Mouse (Mus musculus) left cerebral cortex, adult 6 months (tissue): ENCODE data around the gene Tob1. TPM values are rescaled to one million over a fixed set of nuclear protein-coding genes. Genes with fewer than 3 reads are reported as not detected.

Source experiments
- long read RNA-seq, 2 experiments: library from polyadenylated mRNA; unstranded; transcript quantifications; one replicate each; pipeline ENCODE4 v2.0.0; 2019 to 2020
- polyA plus RNA-seq: library from polyadenylated mRNA; unstranded; fragments of <200 nt; fragmentation: Nextera tagmentation; gene quantifications from 2 replicates; pipeline ENCODE4 v1.2.3, GENCODE M21; 2021

Tob1 gene
- polyA plus RNA-seq = 12.5 and 27.8 TPM in 2 replicates
- long read RNA-seq, experiment 1, transcript Tob1-201 (2 exons, 2,288 nt) = major isoform, 175 of 190 reads
- long read RNA-seq, experiment 1, partial matches to known transcripts = 13 of 190 reads
- long read RNA-seq, experiment 1, other reads (novel, unspliced or antisense) = 2 of 190 reads
- long read RNA-seq, experiment 2, transcript Tob1-201 (2 exons, 2,288 nt) = major isoform, 5 of 21 reads
- long read RNA-seq, experiment 2, partial matches to known transcripts = 16 of 21 reads
- long read RNA-seq, experiment 2, other reads (novel, unspliced or antisense) = 0 of 21 reads

GRCm38 (mm10) chr11:94211124-94211603 is at the start of gene Tob1:
Tob1 (plus strand) TSS chr11:94211454.

GRCm38 (mm10) chr11:94245955-94246788 is 34.9 kb downstream of the Tob1 start, which contains the start of gene Wfikkn2:
Wfikkn2 (minus strand) TSS chr11:94246005.

Other genes starting within 250 kb of the Tob1 start
- 330 and 370 TPM in 2 replicates for gene Gm20390, start 243.2 kb upstream of the Tob1 start, polyA plus RNA-seq
- gene Nme1, start 242.9 kb upstream of the Tob1 start, polyA plus RNA-seq = 257 and 344 TPM in 2 replicates
- gene Spag9, start 215.4 kb upstream of the Tob1 start, polyA plus RNA-seq = 73.3 and 76.5 TPM in 2 replicates
- 0.30 and 0.40 TPM in 2 replicates for gene Wfikkn2, start 34.6 kb downstream of the Tob1 start, polyA plus RNA-seq
- gene Gm21885, start 70.4 kb downstream of the Tob1 start, polyA plus RNA-seq = not detected in 2 replicates
- 25.9 and 26.5 TPM in 2 replicates for gene Luc7l3, start 110.5 kb downstream of the Tob1 start, polyA plus RNA-seq
- 26.0 and 30.8 TPM in 2 replicates for gene Ankrd40, start 116.5 kb downstream of the Tob1 start, polyA plus RNA-seq
- gene Abcc3, start 181.5 kb downstream of the Tob1 start, polyA plus RNA-seq = 1.4 and 1.6 TPM in 2 replicates